Mouse (Mus musculus) frontal cortex, postnatal 14 days (tissue): ENCODE data around the gene 1700021F05Rik.
"Not testable (repeated sequence)": the region's sequence is repeated elsewhere in the genome, so short reads cannot be mapped to it uniquely, and the experiment has no call there.

Experiments
- DNase-seq, 2 experiments: peaks; one replicate each; pipeline ENCODE4 v3.0.0; 2022; ENCODE audit warnings: low spot score in 2 of 2

Gene 1700021F05Rik

DNA sequence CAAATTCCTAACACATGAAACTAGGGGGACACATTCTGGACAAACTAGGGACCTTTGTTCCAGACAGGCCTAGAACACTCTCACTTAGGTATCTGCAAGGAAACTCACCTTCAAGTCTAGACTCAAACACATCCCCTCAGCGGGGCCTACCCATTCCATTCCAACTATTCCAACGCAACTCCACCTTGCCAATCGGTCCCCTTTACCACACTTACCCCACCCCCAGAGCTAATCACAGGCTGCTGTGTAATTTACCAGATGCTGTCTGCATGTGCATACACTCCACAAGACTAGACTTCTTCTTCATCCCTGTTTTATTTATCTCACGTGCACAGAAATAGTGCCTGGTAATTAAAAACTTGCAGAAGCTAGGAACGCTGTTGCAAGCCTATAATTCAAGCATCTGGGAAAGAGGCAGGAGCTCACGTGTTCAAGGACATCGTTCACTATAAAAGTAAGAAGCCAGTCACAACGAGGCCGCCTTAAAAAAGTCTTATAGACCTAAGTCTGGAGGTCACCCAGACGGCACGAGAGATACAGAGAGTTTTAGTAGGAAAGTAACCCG is 966 bp downstream of the 1700021F05Rik start:
- no peak for DNase-seq

DNA sequence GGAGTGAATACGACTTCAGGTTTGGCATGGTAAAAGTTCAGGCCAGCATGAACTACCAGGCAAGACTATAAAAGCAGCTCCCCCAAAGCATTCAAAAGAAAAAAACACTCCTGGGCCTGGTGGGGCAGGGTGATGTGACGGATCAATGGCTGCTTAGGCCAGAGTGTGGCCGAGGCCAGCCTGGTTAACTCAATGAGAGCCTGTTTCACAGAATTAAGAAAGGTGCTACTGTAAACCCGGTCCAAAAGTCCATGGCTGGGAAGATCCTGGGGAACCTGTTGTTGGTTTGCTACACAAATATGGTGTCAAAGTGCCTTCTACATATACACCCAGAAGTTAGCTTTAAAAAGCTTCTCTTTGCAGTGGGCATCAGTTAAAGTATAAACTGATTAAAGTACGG is 2.0 kb downstream of the 1700021F05Rik start:
- no peak for DNase-seq

DNA sequence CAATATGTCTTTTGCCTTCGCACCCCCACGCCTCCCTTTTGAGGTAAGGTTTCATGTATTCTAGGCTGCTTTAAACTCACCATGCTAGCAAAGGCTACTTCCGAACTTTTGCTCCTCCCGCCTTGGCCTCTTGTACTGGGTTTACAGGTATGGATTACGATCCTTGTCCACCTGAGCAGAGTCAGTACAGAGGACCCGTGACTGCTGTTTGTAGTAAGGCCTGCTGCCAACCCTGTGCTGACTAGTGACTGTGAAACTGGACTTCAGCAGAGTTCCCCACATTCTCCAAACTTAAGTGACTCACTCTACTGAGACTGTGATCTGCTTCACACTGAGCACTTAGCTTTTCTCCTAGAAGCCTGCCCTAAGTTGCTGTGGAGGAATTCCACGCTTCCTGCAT is 3.1 kb downstream of the 1700021F05Rik start:
- DNase-seq, result no peak

DNA sequence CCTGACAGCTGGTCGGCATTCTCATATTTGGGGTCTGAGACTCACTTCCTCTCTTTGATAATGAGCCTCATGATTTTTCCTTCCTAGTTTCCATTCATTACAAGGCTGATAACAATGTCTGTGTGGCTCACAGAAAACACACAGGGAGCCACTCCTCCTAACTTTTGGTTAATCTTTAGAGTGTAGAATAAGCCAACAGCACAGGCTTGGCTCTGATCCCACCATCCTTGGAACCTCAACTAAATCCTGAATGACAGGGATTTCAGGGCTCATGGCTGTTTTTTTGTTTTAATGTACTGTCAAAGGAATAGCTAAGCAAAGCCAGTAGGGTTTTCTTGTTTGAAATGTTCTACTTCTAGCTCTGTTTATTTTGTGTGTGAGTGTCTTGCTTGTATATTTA is 6.4 kb downstream of the 1700021F05Rik start:
- no peak for DNase-seq

DNA sequence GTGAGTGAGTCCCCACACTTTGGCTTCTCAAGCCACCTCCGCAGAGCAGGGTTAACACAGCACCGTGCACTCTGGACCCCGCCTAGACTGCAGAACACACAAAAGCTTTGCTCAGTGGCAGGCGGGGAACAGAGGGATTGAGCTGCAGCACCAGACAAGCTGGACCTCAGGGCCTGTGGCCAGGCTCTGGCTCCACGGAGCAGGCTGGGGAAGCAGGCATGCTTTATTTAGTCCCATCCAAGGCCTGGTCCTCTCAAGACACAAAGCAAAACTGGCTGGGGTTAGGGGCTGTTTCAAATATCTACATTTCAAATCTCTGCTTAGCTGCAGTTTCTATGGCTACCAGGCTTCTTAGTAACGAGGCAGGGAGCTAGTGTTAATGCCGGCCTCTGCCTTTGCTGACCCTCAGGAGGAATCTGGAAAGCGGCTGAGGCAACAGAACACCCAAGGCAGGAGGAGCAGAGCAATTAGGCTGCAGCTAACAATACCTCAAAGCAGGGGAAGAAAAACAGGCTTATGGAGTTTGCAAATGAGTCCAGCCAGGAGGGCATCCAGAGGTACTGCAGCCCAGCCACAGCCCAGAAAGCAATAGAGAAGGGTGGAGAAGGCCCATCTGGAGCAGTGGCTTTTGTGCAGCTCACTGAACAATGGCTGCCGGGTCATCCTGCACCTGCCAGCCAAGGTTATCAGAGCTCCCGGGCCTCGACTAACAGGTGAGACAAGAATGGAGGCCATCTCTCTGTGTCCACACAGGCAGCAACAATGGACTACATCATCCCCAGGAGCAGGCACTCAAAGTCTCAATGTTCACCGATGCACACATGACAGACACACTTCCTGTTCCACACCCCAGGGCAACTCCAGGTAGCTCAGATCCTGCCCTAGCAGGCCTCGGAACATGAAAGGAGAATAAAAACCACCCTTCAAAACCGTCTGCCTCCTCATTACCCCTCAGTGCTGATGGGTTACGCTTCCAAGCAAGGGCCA is 13.2 kb downstream of the 1700021F05Rik start:
- DNase-seq, result peak in 1 of 2 experiments; percentile 16

DNA sequence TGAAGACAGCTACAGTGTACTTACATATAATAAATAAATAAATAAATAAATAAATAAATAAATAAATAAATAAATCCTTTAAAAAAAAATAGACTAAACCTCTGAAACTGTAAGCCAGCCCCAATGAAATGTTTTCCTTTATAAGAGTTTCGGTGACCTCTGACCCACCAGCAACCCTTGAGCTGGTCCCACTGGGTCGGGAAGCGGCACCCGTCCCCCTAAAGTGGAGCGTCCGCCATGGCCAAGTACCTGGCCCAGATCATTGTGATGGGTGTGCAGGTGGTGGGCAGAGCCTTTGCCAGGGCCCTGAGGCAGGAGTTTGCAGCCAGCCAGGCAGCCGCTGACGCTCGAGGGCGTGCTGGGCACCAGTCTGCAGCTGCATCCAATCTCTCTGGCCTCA is 16.9 kb downstream of the 1700021F05Rik start, which contains the start of gene Gm9803:
Gm9803 (plus strand) TSS at position 154 of the 400 bp plus-strand sequence.
- not testable (repeated sequence) for DNase-seq

DNA sequence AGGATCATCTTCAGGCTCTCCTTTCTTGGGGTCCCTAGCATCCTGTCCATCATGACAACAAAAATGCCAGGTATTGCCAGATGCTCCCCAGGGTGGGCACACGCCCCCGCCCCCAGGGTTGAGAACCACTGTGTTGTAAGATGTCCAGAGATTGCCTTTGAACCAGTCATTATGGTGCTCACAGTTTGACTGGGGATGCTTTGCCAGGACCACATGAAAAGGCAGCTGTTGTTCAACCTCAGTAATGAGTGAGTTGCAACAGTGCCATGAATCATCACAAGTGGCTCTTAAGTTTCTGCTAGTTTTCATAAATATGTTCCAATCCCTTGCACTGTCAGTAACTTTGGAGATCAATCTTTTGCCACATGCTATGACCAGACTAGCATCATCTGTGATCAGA is 20.8 kb downstream of the 1700021F05Rik start:
- no peak for DNase-seq

DNA sequence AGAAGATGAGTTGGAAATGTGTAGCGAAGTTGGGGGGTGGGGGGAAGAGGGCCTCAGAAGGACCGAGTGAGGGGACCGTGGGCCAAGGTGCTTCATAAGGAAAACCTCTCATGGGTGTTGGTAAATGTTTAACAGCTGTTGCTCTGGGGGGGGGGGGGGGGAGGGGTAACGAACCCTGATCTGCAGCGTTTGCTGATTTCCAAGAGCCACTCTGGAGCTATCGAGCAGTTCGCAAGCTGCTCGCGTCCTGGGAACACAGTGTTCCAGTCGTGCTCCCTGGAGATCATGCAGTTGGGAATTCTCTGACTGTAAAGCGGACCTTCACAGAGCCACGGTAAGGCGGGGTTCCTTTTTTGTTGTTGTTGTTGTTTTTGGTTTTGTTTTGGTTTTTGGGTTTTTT is 22.4 kb downstream of the 1700021F05Rik start:
- DNase-seq, result no peak

DNA sequence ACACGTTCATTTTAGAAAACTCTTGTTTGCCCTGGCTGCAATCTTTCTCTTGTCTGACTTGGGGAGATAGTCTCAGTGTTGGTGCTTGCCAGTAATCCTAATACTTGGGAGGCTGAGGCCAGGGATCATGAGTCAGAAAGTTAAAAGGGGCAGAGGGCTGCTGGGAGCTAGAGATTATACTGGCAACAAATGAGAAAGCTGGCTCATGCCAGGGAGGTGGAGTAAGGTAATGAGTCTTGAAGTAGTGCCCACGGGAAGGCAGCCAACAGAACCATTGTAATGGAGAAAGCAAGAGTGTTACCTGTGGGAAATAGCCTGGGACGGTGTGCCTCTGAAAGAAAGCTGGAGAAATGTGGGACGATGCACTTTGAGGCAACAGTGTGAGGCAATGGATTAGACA is 23.0 kb downstream of the 1700021F05Rik start:
- no peak for DNase-seq

DNA sequence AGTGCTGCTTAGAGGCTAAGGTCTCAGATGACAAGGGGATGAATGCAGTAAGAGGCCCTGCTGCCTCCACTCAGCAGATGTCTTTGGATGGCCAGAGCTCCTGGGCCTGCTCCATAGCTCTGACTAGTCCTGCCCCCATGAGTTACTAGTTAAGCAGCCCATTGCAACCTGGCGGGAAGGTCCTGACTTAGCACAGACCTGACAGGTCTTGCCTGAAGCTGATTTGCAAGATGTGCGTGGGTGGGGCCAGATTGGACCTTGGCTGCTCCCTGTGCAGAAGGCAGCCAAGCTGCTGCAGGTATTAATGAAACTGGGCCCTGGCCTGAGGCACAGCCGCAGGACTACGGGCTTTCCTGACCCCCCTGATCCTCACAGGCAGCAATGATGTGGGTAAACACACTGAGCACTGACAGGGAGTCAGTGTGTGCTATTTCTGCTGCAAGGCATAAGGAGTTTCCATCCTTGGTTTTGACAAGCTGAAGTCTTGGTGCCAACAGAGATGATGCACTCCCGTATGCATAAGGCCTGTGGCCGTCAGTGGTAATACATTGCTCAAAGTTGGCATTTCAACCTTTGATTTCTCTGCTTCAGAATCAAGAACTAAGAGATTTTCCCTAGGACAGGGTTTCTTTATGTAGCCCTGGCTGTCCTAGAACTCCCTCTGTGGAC is 23.7 kb downstream of the 1700021F05Rik start:
- no peak for DNase-seq

DNA sequence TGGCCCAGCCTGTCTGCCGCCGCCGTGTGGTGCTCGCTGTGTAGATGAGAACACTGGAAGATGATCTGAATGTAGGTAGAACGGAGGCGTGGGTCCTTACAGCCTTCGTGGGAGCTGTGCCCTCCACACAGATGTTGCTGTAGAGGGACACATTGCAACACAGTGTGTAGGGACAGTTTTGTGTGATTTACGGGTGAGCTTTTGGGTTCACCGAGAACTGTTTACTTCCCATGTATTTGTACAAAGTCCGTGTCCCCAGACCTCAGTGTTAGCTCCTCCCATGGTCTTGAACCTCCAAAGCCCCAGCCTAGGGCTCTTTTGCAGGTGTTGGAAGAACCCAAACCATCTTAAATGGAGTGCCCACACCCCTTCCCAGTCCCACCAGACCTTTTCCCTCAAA is 27.8 kb downstream of the 1700021F05Rik start:
- DNase-seq, result no peak

DNA sequence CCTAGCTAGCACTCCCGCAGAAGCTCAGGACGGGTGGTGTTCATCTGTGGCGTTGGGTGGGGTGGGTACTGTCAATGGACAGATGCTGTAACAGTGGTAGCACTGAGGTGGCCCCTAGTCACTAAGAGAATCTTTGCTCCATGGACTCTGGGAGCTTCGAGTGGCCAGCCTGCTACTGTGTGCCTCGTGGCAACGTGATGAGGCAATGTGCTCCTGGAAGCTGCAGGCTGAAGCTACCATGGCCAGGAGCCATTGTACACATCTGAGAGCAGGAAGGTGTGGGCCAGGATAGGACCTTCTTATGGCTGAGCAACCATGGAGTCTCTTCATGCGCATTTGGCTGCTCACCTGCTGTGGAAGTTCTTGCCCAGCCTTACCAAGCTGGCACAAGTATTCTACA is 31.6 kb downstream of the 1700021F05Rik start:
- no peak for DNase-seq

DNA sequence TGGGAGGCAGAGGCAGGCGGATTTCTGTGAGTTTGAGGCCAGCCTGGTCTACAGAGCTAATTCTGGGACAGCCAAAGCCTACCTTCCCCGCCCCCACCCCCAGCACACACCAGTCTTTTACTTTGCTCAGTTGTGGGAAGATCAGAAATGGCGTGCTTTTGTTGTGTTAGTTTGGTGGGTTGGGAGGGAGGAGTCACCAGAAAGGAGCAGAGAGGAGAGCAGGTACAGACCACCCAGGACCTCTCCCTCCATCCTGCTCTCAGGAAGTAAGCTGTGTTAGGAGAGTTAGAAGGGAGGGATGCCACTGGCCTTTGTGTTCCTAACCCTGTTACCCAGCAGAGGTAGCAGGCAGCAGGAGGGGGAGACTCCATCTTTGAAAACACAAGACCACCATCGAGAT is 33.7 kb downstream of the 1700021F05Rik start:
- no peak for DNase-seq

DNA sequence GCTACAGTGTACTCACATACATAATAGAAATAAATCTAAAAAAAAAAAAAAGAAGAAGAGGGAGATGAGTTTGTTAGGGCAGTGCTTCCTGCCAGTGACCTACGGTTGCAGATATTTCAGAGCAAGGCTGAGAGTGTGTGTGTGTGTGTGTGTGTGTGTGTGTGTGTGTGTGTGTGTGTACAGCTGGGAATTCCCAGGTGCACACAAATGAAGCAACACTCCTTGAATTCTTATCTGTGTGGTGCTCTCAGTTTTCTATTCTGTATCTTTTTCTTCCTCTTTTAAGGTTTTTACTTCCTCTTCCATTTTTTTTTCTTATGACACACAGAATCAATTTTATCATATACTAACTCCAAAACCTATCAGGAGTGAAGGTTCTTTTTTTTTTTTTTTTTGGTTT is 36.5 kb downstream of the 1700021F05Rik start:
- no peak for DNase-seq

DNA sequence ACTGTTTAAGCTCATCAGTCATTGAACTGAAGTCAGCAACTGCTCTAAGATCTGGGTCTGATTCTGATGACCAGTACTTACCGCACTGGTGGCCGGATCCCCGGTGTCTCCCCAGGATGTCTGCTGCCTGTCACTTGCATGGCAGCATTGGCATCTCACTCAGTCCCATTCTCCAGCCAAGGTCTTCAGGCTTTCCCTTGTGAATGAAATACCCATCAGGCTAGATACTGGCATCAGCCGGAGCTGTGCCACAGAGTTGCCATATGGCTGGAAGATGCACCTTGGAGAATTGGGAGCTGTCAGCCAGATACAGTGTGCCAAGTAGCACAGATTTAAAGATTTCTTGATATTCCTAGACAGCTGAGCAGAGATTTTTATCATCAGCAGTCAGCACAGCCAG is 38.2 kb downstream of the 1700021F05Rik start:
- DNase-seq, result no peak

DNA sequence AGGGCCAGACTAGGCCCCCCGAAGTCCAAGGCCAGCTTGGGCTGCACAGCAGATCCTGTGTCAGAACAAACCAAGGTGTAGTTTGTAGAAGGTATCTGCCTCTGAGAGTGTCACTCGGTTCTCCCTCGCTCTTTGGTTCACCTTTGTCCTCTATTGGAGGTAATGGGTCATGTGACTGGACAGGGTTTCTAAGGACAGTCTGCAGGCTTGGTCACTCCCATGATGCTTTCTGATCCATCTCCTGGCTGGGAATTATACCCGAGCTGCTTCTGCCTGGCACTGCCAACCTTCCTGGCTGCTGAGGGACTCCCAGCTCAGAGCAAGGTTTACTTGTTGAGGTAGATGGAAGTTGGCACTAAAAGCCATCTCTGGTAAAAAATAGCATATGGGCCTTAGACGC is 49.9 kb downstream of the 1700021F05Rik start:
- DNase-seq, result no peak

DNA sequence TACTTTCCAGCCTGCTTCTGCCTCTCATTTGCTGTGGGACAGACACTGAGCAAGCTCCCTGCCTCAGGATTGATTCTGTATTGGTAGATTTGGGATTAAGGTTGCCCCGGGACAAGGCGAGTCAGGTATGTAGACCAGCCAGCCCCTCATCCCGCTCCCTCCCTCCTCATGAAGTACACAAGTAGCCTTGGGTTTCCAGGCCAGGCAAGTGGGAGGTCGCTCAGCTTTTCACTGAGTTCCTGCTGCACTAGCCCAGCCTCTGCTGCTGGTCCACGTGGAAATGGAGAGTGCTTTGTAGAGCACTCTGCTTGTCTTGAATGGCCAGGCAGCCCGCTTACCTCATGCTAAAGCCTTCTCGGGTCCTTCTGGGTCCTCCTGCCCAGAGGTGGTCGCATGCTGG is 50.8 kb downstream of the 1700021F05Rik start:
- DNase-seq, result no peak

DNA sequence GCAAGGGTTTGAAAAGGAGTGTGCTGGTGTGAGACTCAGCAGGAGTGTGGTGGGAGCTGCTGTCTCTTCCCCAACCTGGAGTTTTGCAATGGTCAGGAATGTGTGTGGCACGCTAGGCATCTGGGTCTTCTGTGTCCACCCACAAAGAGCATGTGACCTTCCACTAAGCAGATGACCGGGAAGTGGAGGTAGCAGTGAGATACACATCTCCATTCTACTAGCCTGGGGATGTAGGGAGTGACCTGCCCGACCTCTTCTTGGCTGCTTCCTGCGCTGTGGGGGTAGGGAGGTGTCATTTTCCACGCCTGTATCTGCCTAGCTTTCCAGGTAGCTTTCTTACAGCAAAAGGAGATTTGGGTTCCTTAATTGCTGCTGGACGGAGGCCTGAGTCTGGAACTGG is 51.2 kb downstream of the 1700021F05Rik start:
- DNase-seq, result no peak

DNA sequence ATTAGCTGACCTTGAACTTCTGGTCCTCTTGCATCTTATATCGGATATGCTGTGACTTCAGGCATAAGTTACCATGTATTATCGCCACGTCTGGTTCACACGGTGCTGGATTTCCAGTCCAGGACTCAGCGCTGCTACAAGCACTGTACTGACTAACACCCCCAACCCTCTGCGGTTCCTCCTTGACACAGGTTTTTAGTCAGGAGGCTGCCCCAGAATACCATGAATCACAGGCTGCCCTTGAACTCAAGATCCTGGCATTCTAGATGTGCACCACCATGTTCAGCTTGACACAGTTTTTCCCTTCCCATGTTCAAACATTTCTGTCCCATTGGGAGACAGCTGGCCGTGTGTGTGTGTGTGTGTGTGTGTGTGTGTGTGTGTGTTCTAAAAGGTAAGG is 51.7 kb downstream of the 1700021F05Rik start:
- DNase-seq, result no peak

DNA sequence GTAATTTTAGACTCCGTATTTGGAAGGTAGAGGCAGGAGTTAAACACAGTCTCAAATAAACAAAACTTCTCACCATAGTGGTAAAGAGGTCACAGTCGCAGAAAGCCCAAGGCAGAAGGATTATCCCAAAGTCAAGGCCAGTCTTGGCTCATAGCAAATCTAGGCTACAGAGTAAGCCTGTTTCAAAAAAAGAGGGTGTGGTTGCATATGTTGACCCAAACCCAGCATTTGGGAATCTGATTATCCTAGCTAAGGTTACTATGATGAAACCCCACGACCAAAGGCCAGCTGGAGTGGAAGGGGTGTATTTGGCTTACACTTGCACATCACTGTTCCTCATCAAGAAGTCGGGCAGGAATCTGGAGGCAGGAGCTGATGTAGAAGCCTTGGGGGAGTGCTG is 52.5 kb downstream of the 1700021F05Rik start:
- DNase-seq, result no peak

DNA sequence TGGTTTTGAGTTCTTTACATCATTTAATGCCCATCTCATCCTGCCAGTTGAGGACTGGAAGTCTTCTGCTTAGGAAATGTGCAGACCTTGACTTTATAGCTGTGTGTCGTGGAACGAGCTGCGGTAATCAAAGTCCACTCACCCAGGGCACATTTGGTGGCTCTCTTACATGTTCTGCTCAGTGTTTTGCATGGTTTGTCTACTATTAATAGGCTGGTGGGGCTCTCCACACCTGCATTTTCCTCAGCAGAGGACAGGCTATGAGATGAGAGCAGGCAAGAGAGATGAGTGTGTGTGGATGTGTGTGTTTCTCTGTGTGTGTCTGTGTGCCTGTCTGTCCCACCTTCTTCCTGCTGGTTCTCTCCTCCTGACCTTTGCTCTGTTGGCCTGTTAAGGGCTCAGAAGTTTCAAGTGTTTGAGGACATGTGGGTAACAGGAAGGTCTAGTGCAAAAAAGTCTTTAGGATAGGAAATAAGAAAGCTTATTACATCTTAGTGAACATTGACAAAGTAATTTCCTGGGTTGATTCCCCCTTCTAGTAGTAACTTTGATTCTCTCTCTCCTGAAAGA is 53.3 kb downstream of the 1700021F05Rik start:
- no peak for DNase-seq

DNA sequence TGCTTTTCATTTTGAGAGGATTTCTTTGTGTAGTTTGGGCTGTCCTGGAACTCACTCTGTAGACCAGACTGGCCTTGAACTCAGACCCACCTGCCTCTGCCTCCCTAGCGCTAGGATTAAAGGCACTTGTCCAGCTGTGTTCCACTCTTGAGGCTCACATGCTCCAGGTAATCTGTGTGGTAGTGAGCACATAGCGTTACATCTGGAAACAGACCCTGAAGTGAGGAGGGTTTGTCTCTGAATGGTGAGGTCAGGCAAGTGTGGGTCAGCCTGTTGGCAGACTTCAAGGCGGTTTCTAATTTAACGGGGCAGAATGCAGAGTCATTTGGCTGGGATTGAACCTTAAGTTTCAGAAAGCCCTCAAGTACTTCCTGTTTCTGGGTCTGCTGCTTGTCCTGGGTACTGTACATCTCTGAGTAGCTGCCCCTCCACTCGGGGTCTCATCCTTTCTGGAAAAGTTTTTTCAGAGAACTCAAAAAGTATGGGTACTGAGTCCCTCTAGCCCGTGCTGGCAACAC is 55.0 kb downstream of the 1700021F05Rik start:
- DNase-seq, result no peak
